Mouse (Mus musculus) megakaryocyte, embryonic 14.5 days (primary cell): ENCODE measurements around the gene 5730596B20Rik. TPM values are rescaled to one million over a fixed set of nuclear protein-coding genes. Genes with fewer than 3 reads are reported as not detected.

Source experiments
- H3K27me3 ChIP-seq: replicated peaks from 2 replicates; pipeline ENCODE3; 2012; ENCODE audit warnings: inconsistent platforms
- H3K36me3 ChIP-seq: replicated peaks from 2 replicates; pipeline ENCODE3; 2012; ENCODE audit warnings: low read length, inconsistent platforms, mixed read lengths
- H3K4me1 ChIP-seq: 2 replicates; pipeline ENCODE4 v1.6.1; 2012; ENCODE audit warnings: inconsistent platforms
- H3K4me3 ChIP-seq: replicated peaks from 2 replicates; pipeline ENCODE3; 2012; ENCODE audit warnings: moderate library complexity, mild to moderate bottlenecking, inconsistent platforms
- H3K9me3 ChIP-seq: 2 replicates; pipeline ENCODE4 v1.6.1; 2012; ENCODE audit warnings: inconsistent platforms
- FLI1 ChIP-seq: IDR thresholded peaks from 2 replicates; pipeline ENCODE4 v1.6.1; 2012; ENCODE audit warnings: low read length, inconsistent platforms, mixed read lengths
- GATA1 ChIP-seq: IDR thresholded peaks from 3 replicates; pipeline ENCODE4 v1.6.1; 2012; ENCODE audit warnings: mixed read lengths, low read length, inconsistent platforms, borderline replicate concordance
- polyA plus RNA-seq: library from polyadenylated mRNA; stranded (reverse); fragments of >175 nt; gene quantifications from 2 replicates; pipeline ENCODE4 v1.2.3, GENCODE M21; 2012; ENCODE audit warnings: low replicate concordance; ENCODE audit not compliant: insufficient read depth

The 5730596B20Rik gene
- polyA plus RNA-seq, 1 experiment: not detected

GRCm38 (mm10) chr6:52155471-52155870, 21.8 kb upstream of the 5730596B20Rik start:
- peaks cover 38% of the 10 kb centered on the region for H3K4me1 ChIP-seq
- H3K4me3 ChIP-seq: no peak overlapping the region
- H3K9me3 ChIP-seq: no peaks in the 10 kb centered on the region
- TF ChIP-seq FLI1: no peak
- no peak for TF ChIP-seq GATA1
- no peaks in the 10 kb centered on the region for H3K36me3 ChIP-seq
- peaks cover 87% of the 10 kb centered on the region for H3K27me3 ChIP-seq

DNA sequence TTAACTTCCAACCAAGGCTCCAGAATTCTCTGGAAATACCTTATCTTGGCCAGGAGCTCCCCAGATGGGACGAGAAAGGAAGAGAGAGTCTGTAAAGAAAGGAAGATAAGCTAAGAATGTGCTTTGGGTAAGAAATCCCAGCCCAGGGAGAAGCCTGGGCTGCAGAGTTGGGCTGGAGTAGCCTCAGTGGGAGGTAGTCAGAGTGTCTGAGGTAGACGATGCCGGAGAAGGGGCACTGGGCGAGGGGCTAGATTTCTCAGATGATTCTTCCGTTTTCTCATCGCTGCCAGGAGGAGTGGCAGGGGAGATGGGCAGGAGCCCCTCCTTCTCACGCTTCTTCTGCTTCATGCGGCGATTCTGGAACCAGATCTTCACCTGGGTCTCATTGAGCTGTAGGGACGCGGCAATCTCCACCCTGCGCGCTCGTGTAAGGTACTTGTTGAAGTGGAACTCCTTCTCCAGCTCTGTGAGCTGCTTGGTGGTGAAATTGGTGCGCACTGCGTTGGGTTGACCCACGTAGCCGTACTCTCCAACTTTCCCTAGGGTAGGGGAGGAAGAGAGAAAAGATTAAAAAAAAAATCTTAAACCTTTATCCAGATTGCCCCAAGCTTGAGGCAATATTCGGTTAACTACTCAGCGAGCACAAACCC, 20.6 kb upstream of the 5730596B20Rik start:
- Histone ChIP-seq H3K9me3 (no peaks in the 10 kb centered on the region), H3K4me3 (no peak overlapping the region), H3K27me3 (peaks cover 83% of the 10 kb centered on the region), H3K4me1 (peaks cover 45% of the 10 kb centered on the region), H3K36me3 (no peaks in the 10 kb centered on the region)
- TF ChIP-seq GATA1 (no peak), FLI1 (no peak)

- peaks cover 75% of the 10 kb centered on the region for H3K27me3 ChIP-seq
- no peaks in the 10 kb centered on the region for H3K9me3 ChIP-seq
- no peaks in the 10 kb centered on the region for H3K36me3 ChIP-seq
- peaks cover 45% of the 10 kb centered on the region for H3K4me1 ChIP-seq
- H3K4me3 ChIP-seq: peak overlapping the region; percentile 93
- TF ChIP-seq GATA1 (no peak), FLI1 (no peak)
Observed at GRCm38 (mm10) chr6:52157466-52158275, 19.6 kb upstream of the 5730596B20Rik start.

GRCm38 (mm10) chr6:52158276-52159051, 18.8 kb upstream of the 5730596B20Rik start, which contains the start of gene Hoxa1:
Gene Hoxa1, minus strand, starts transcription at chr6:52158317.
- H3K36me3 ChIP-seq: peaks cover under 1% of the 10 kb centered on the region
- TF ChIP-seq FLI1 (no peak), GATA1 (no peak)
- H3K9me3 ChIP-seq: peaks cover 2% of the 10 kb centered on the region; the same call in 1 of the 2 replicates
- H3K4me1 ChIP-seq: peaks cover 50% of the 10 kb centered on the region
- H3K4me3 ChIP-seq: peak within 1 kb of the TSS; percentile 93
- H3K27me3 ChIP-seq: peaks cover 75% of the 10 kb centered on the region

DNA sequence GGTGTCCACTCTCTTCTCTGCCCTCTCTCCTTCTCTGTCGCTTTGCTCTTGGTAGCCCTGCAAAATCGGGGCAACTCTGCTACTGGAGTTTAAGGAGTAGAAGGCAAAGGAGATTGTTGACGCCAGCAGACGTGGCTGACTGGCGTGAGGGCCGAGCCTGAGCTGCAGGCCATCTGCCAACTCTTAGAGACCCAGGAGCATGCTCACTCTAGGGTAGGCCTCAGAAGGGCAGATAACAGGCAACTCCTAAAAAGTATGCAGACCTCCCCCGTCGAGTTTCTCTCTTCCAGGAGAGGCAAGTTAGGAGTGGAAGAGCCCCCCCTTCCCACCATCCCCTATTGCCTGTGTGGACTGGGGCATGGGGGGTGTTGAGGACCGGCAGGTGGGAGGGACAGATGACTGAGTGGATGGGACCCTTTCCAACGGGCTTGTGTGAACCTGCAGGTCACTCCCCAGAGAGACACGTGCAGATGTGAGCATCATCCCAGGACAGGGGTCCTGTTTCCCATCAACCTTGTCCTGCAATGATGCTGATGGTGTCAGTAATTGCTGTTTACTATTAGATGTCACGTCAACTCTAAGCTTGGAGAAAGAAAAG, 18.0 kb upstream of the 5730596B20Rik start:
- H3K4me3 ChIP-seq: peak overlapping the region; percentile 93
- no peak for TF ChIP-seq FLI1
- TF ChIP-seq GATA1: no peak
- peaks cover 54% of the 10 kb centered on the region for H3K4me1 ChIP-seq
- H3K9me3 ChIP-seq: peaks cover 10% of the 10 kb centered on the region; the same call in 1 of the 2 replicates
- peaks cover 76% of the 10 kb centered on the region for H3K27me3 ChIP-seq
- H3K36me3 ChIP-seq: peaks cover 4% of the 10 kb centered on the region

- peaks cover 76% of the 10 kb centered on the region for H3K27me3 ChIP-seq
- peaks cover 4% of the 10 kb centered on the region for H3K36me3 ChIP-seq
- H3K9me3 ChIP-seq: peaks cover 12% of the 10 kb centered on the region; the same call in 1 of the 2 replicates
- peaks cover 58% of the 10 kb centered on the region for H3K4me1 ChIP-seq
- H3K4me3 ChIP-seq: peak overlapping the region; percentile 83
- TF ChIP-seq GATA1: no peak
- no peak for TF ChIP-seq FLI1
Observed at GRCm38 (mm10) chr6:52159979-52160378, 17.3 kb upstream of the 5730596B20Rik start.

DNA sequence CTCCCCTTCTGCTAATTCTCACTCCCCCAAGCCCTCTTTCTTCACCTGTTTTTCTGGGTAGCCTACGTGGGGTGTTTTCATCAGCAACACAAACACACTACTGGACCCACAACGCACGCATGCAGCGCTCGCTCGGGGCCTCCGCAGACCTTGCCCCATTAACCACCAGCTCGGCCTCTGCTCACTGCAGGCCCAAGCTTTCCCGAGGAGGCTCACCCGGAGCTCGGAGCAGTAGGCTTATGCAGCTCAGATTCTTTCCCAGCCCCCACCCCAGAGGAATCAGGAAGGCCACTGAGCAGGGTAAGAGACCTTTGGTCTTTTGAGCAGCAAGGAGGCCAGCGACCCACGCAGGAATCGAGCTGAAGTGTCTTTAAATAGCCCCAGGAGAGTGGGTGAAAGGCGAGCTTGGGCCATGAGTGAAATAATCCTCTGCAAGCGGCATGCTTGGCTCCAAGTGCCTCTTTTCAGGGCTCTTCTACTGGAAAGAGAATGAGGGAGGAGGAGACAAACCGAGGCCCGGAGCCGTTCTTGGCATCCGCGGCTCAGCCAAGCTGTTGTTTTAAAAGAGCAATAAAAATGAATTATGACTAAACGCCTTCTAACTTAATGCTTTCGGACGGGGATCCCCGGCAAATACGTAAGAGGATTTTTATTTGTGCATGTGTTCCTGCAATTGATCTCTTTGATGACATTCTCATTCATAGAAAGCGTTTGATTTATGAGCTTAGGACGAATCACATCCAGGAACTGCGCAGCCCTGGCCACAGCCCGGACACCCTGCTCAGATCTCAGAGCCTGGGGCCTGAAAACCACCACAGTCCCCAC, 16.6 kb upstream of the 5730596B20Rik start:
- Histone ChIP-seq H3K4me1 (peaks cover 59% of the 10 kb centered on the region), H3K36me3 (peaks cover 4% of the 10 kb centered on the region), H3K9me3 (peaks cover 14% of the 10 kb centered on the region), H3K4me3 (peak overlapping the region; percentile 83), H3K27me3 (peaks cover 77% of the 10 kb centered on the region)
- TF ChIP-seq FLI1 (no peak), GATA1 (no peak)

DNA sequence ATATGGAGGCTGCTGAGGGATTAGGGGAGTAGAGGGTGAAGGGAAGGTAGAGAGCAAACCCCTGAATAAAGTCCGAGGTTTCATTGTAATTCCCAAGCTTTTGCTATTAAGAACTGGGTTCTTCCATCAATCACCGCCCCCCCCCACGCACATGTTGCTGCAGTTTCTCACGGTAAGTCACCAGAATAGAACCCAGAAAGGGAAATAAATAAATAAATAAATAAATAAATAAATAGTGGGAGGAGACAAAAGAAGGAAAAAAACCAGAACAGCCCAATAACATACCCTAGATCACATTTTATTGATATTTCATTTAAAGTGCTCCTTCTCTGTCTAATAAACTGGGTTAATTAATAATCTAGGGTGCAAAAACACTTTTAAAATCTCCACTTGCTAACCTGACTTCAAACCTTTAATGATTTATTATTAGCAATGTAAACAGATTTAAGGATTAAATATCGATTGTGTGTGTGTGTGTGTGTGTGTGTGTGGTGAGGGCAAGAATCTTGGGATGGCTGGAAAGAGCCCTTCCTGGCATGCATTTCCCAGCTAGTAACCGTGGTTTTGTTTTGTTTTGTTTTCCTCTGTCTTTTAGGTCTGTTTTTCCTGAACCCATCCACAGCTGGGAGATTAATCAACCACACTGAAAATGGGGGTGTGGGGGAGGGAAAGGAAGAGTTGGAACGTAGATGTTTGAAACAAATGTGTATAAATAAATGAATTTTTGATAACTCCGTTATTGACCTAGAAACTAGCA, 15.8 kb upstream of the 5730596B20Rik start:
- TF ChIP-seq FLI1: no peak
- no peak for TF ChIP-seq GATA1
- Histone ChIP-seq H3K4me1 (peaks cover 59% of the 10 kb centered on the region), H3K27me3 (peaks cover 76% of the 10 kb centered on the region), H3K4me3 (no peak overlapping the region), H3K9me3 (peaks cover 18% of the 10 kb centered on the region), H3K36me3 (peaks cover 4% of the 10 kb centered on the region)
